Mouse (Mus musculus) heart, adult 2 months (tissue): ENCODE data around the gene Stard13.

ENCODE experiments used
- CTCF ChIP-seq: fragments of 200-600 bp; IDR thresholded peaks from 2 replicates; pipeline ENCODE4 v1.8.1; 2022; ENCODE audit warnings: antibody characterized with exemption, mild to moderate bottlenecking, moderate library complexity
- POLR2A ChIP-seq: fragments of 200-500 bp; IDR thresholded peaks from 2 replicates; pipeline ENCODE4 v1.6.1; 2011; ENCODE audit warnings: mild to moderate bottlenecking, low read depth, low read length, control low read depth; ENCODE audit not compliant: insufficient read depth

- TF ChIP-seq POLR2A (no peak), CTCF (no peak)
These were observed 22.8 kb downstream of the Stard13 start for GRCm38 (mm10) chr5:151210869-151211268.
